Mouse (Mus musculus): ENCODE results near the gene Wdr44. TPM values are rescaled to one million over a fixed set of nuclear protein-coding genes. Genes with fewer than 3 reads are reported as not detected.
"Not testable (repeated sequence)": the region's sequence is repeated elsewhere in the genome, so short reads cannot be mapped to it uniquely, and the experiment has no call there.

Wdr44 gene
- 10 to 100 TPM; 20.8 to 22.8 TPM for total RNA-seq (2021)

GRCm38 (mm10) chrX:23692722-23693442 is at the start of gene Wdr44:
Wdr44 (plus strand) TSS chrX:23693051.
- intact Hi-C loops (cut with DNase I) = no loop called here
- peak; percentile 92 to 95 for DNase-seq (ENCODE audit: extremely low spot score in 1 of 2, low spot score in 2 of 2)

GRCm38 (mm10) chrX:23648371-23648770 is 44.5 kb upstream of the Wdr44 start:
- intact Hi-C loops (cut with DNase I) = no loop called here
- DNase-seq (ENCODE audit: extremely low spot score in 1 of 2, low spot score in 2 of 2) = no peak

- intact Hi-C loops (cut with DNase I) = no loop called here
- DNase-seq (ENCODE audit: extremely low spot score in 1 of 2, low spot score in 2 of 2) = no peak
These were observed 30.6 kb upstream of the Wdr44 start for GRCm38 (mm10) chrX:23662216-23662615.

GRCm38 (mm10) chrX:23673193-23673592 is 19.7 kb upstream of the Wdr44 start:
- intact Hi-C loops (cut with DNase I) = no loop called here
- DNase-seq (ENCODE audit: extremely low spot score in 1 of 2, low spot score in 2 of 2) = no peak

GRCm38 (mm10) chrX:23675450-23675849 is 17.4 kb upstream of the Wdr44 start:
- intact Hi-C loops (cut with DNase I) = no loop called here
- no peak for DNase-seq (ENCODE audit: extremely low spot score in 1 of 2, low spot score in 2 of 2)

- DNase-seq (ENCODE audit: extremely low spot score in 1 of 2, low spot score in 2 of 2) = no peak
- intact Hi-C loops (cut with DNase I) = no loop called here
These were observed 16.3 kb upstream of the Wdr44 start for GRCm38 (mm10) chrX:23676583-23676982.

GRCm38 (mm10) chrX:23677511-23677910 is 15.3 kb upstream of the Wdr44 start:
- intact Hi-C loops (cut with DNase I) = no loop called here
- DNase-seq (ENCODE audit: extremely low spot score in 1 of 2, low spot score in 2 of 2) = no peak

- DNase-seq (ENCODE audit: extremely low spot score in 1 of 2, low spot score in 2 of 2) = peak in 1 of 2 experiments; percentile 8
- intact Hi-C loops (cut with DNase I) = no loop called here
These were observed 522 bp upstream of the Wdr44 start for GRCm38 (mm10) chrX:23692336-23692721.

- no peak for DNase-seq (ENCODE audit: extremely low spot score in 1 of 2, low spot score in 2 of 2)
- intact Hi-C loops (cut with DNase I) = no loop called here
These were observed 871 bp downstream of the Wdr44 start for GRCm38 (mm10) chrX:23693443-23694400.

GRCm38 (mm10) chrX:23694588-23694987 is 1.7 kb downstream of the Wdr44 start:
- no peak for DNase-seq (ENCODE audit: extremely low spot score in 1 of 2, low spot score in 2 of 2)
- intact Hi-C loops (cut with DNase I) = no loop called here

GRCm38 (mm10) chrX:23695109-23695508 is 2.3 kb downstream of the Wdr44 start:
- intact Hi-C loops (cut with DNase I) = no loop called here
- DNase-seq (ENCODE audit: extremely low spot score in 1 of 2, low spot score in 2 of 2) = no peak

GRCm38 (mm10) chrX:23697346-23697745 is 4.5 kb downstream of the Wdr44 start:
- DNase-seq (ENCODE audit: extremely low spot score in 1 of 2, low spot score in 2 of 2) = no peak
- intact Hi-C loops (cut with DNase I) = no loop called here

- intact Hi-C loops (cut with DNase I) = no loop called here
- no peak for DNase-seq (ENCODE audit: extremely low spot score in 1 of 2, low spot score in 2 of 2)
These were observed 6.2 kb downstream of the Wdr44 start for GRCm38 (mm10) chrX:23699023-23699422.

- intact Hi-C loops (cut with DNase I) = no loop called here
- DNase-seq (ENCODE audit: extremely low spot score in 1 of 2, low spot score in 2 of 2) = no peak
These were observed 24.4 kb downstream of the Wdr44 start for GRCm38 (mm10) chrX:23717247-23717646.

- intact Hi-C loops (cut with DNase I) = no loop called here
- DNase-seq (ENCODE audit: extremely low spot score in 1 of 2, low spot score in 2 of 2) = no peak
These were observed 34.6 kb downstream of the Wdr44 start for GRCm38 (mm10) chrX:23727463-23727862.

GRCm38 (mm10) chrX:23754671-23755070 is 61.8 kb downstream of the Wdr44 start:
- no peak for DNase-seq (ENCODE audit: extremely low spot score in 1 of 2, low spot score in 2 of 2)
- intact Hi-C loops (cut with DNase I) = no loop called here

GRCm38 (mm10) chrX:23767849-23768248 is 75.0 kb downstream of the Wdr44 start:
- intact Hi-C loops (cut with DNase I) = no loop called here
- DNase-seq (ENCODE audit: extremely low spot score in 1 of 2, low spot score in 2 of 2) = no peak

GRCm38 (mm10) chrX:23807125-23807524 is 114.3 kb downstream of the Wdr44 start:
- intact Hi-C loops (cut with DNase I) = no loop called here
- DNase-seq (ENCODE audit: extremely low spot score in 1 of 2, low spot score in 2 of 2) = no peak

GRCm38 (mm10) chrX:23810365-23810764 is 117.5 kb downstream of the Wdr44 start:
- DNase-seq (ENCODE audit: extremely low spot score in 1 of 2, low spot score in 2 of 2) = no peak
- intact Hi-C loops (cut with DNase I) = no loop called here

- DNase-seq (ENCODE audit: extremely low spot score in 1 of 2, low spot score in 2 of 2); intact Hi-C loops (cut with DNase I): not testable (repeated sequence)
These were observed 120.4 kb downstream of the Wdr44 start for GRCm38 (mm10) chrX:23813287-23813686.
